Mouse (Mus musculus) intestine, postnatal 0 days (tissue): ENCODE results near the gene Sipa1l1. TPM values are rescaled to one million over a fixed set of nuclear protein-coding genes. Genes with fewer than 3 reads are reported as not detected.
A peak's percentile ranks its signal among the peaks of the same experiment; 100 is the strongest.

ENCODE experiments used
- ATAC-seq: fragments of 200-750 bp; cut with Nextera tagmentation; 2 replicates; pipeline ENCODE4 v1.8.0; 2017; ENCODE audit warnings: mild to moderate bottlenecking, moderate TSS enrichment, moderate library complexity
- H3K27ac ChIP-seq: fragments of 300-500 bp; sonication (generic); 2 replicates; pipeline ENCODE4 v1.5.1; 2014; ENCODE audit warnings: mild to moderate bottlenecking, low read depth, low read length, moderate library complexity
- H3K27me3 ChIP-seq: fragments of 300-500 bp; sonication (generic); replicated peaks from 2 replicates; pipeline ENCODE4 v1.6.1; 2014; ENCODE audit warnings: low read length, mixed read lengths; ENCODE audit not compliant: control insufficient read depth, insufficient read depth
- H3K36me3 ChIP-seq: fragments of 300-500 bp; sonication (generic); 2 replicates; pipeline ENCODE4 v1.6.1; 2014; ENCODE audit warnings: mild to moderate bottlenecking, moderate library complexity; ENCODE audit not compliant: control insufficient read depth, insufficient read depth
- H3K4me1 ChIP-seq: fragments of 300-500 bp; sonication (generic); replicated peaks from 2 replicates; pipeline ENCODE4 v1.6.1; 2014; ENCODE audit warnings: antibody characterized with exemption, low read length, mixed read lengths; ENCODE audit not compliant: control insufficient read depth, insufficient read depth
- H3K4me2 ChIP-seq: fragments of 300-500 bp; sonication (generic); replicated peaks from 2 replicates; pipeline ENCODE4 v1.6.1; 2014; ENCODE audit warnings: low read depth, mild to moderate bottlenecking, moderate library complexity
- H3K4me3 ChIP-seq: fragments of 300-500 bp; sonication (generic); 2 replicates; pipeline ENCODE4 v1.5.1; 2014; ENCODE audit warnings: low read depth, low read length
- H3K9ac ChIP-seq: fragments of 300-500 bp; sonication (generic); 2 replicates; pipeline ENCODE4 v1.6.1; 2014; ENCODE audit warnings: mild to moderate bottlenecking, low read depth, low read length
- H3K9me3 ChIP-seq: fragments of 300-500 bp; sonication (generic); 2 replicates; pipeline ENCODE4 v1.6.1; 2016; ENCODE audit warnings: mixed run types; ENCODE audit not compliant: control insufficient read depth
- CTCF ChIP-seq: sonication (generic); IDR thresholded peaks from 2 replicates; pipeline ENCODE4 v1.5.1; 2016; ENCODE audit warnings: low read depth, mild to moderate bottlenecking, control low read depth, antibody characterized with exemption, moderate library complexity
- WGBS: fragments of 180-500 bp; shearing (Covaris S2); extraction: QIAGEN DNeasy Blood & Tissue Kit; methylation state at CpG from one replicate; pipeline ENCODE4 v1.1.7; 2014; 5-methylcytosine and 5-hydroxymethylcytosine counted together
- polyA plus RNA-seq: library from polyadenylated mRNA; unstranded; fragments of >200 nt; fragmentation: Nextera tagmentation; extraction: Ambion mirVana; gene quantifications from 2 replicates; pipeline ENCODE4 v1.2.1, GENCODE M21; 2015

The Sipa1l1 gene
- polyA plus RNA-seq, 1 experiment from 2014 or later = 10.2 TPM

GRCm38 (mm10) chr12:82143371-82143770 is 25.7 kb upstream of the Sipa1l1 start:
- Histone ChIP-seq H3K27me3 (no peaks in the 10 kb centered on the region), H3K9me3 (no peaks in the 10 kb centered on the region), H3K4me2 (no peak overlapping the region), H3K4me1 (0 out of 2 replicates have a peak, but pooled peaks cover 2% of the 10 kb centered on the region), H3K4me3 (no peak overlapping the region), H3K9ac (no peak overlapping the region), H3K27ac (no peak overlapping the region), H3K36me3 (no peaks in the 10 kb centered on the region)
- no peak for TF ChIP-seq CTCF
- no peak for ATAC-seq
- WGBS = 88% methylated on average over 3 of the region's 3 CpGs

- no peak for TF ChIP-seq CTCF
- no peak overlapping the region for H3K27ac ChIP-seq
- no peak overlapping the region for H3K4me2 ChIP-seq
- ATAC-seq = peak; percentile 88
- 0 out of 2 replicates have a peak, but pooled peaks cover 2% of the 10 kb centered on the region for H3K4me1 ChIP-seq
- no peaks in the 10 kb centered on the region for H3K36me3 ChIP-seq
- H3K9me3 ChIP-seq = no peaks in the 10 kb centered on the region
- no peaks in the 10 kb centered on the region for H3K27me3 ChIP-seq
- no peak overlapping the region for H3K4me3 ChIP-seq
- H3K9ac ChIP-seq = no peak overlapping the region
These were observed 23.9 kb upstream of the Sipa1l1 start for GRCm38 (mm10) chr12:82145173-82145572.

- no peak overlapping the region for H3K4me3 ChIP-seq
- no peak overlapping the region for H3K9ac ChIP-seq
- H3K4me1 ChIP-seq = 0 out of 2 replicates have a peak, but pooled peaks cover 2% of the 10 kb centered on the region
- no peak for ATAC-seq
- no peaks in the 10 kb centered on the region for H3K27me3 ChIP-seq
- H3K36me3 ChIP-seq = no peaks in the 10 kb centered on the region
- no peaks in the 10 kb centered on the region for H3K9me3 ChIP-seq
- H3K4me2 ChIP-seq = no peak overlapping the region
- 84% methylated on average over 12 of the region's 12 CpGs for WGBS
- no peak for TF ChIP-seq CTCF
- no peak overlapping the region for H3K27ac ChIP-seq
These were observed 22.0 kb upstream of the Sipa1l1 start for GRCm38 (mm10) chr12:82147021-82147693.

GRCm38 (mm10) chr12:82148328-82148930 is 20.7 kb upstream of the Sipa1l1 start:
- H3K4me3 ChIP-seq = no peak overlapping the region
- no peaks in the 10 kb centered on the region for H3K36me3 ChIP-seq
- no peak for ATAC-seq
- H3K27me3 ChIP-seq = no peaks in the 10 kb centered on the region
- WGBS = 79% methylated on average over 8 of the region's 8 CpGs
- no peak for TF ChIP-seq CTCF
- no peak overlapping the region for H3K9ac ChIP-seq
- H3K4me2 ChIP-seq = no peak overlapping the region
- H3K27ac ChIP-seq = no peak overlapping the region
- H3K4me1 ChIP-seq = 0 out of 2 replicates have a peak, but pooled peaks cover 2% of the 10 kb centered on the region
- H3K9me3 ChIP-seq = no peaks in the 10 kb centered on the region

GRCm38 (mm10) chr12:82151019-82151418 is 18.1 kb upstream of the Sipa1l1 start:
- H3K4me1 ChIP-seq = no peaks in the 10 kb centered on the region
- no peak overlapping the region for H3K27ac ChIP-seq
- H3K36me3 ChIP-seq = no peaks in the 10 kb centered on the region
- H3K4me2 ChIP-seq = no peak overlapping the region
- no peak for TF ChIP-seq CTCF
- no peaks in the 10 kb centered on the region for H3K9me3 ChIP-seq
- H3K27me3 ChIP-seq = no peaks in the 10 kb centered on the region
- ATAC-seq = no peak
- WGBS = 58% methylated on average over 2 of the region's 2 CpGs
- no peak overlapping the region for H3K9ac ChIP-seq
- H3K4me3 ChIP-seq = no peak overlapping the region

- no peak for ATAC-seq
- Histone ChIP-seq H3K36me3 (no peaks in the 10 kb centered on the region), H3K27ac (no peak overlapping the region), H3K4me3 (no peak overlapping the region), H3K27me3 (no peaks in the 10 kb centered on the region), H3K9me3 (no peaks in the 10 kb centered on the region), H3K4me1 (no peaks in the 10 kb centered on the region), H3K9ac (no peak overlapping the region), H3K4me2 (no peak overlapping the region)
- no peak for TF ChIP-seq CTCF
- 86% methylated on average over 4 of the region's 4 CpGs for WGBS
These were observed 14.6 kb upstream of the Sipa1l1 start for GRCm38 (mm10) chr12:82154527-82154926.
